Mouse (Mus musculus) midbrain, embryonic 11.5 days (tissue): ENCODE data around the gene Cox20. TPM values are rescaled to one million over a fixed set of nuclear protein-coding genes. Genes with fewer than 3 reads are reported as not detected.

ENCODE experiments used
- ATAC-seq: fragments of 200-750 bp; cut with Nextera tagmentation; 2 replicates; pipeline ENCODE4 v1.8.0; 2017; ENCODE audit warnings: moderate TSS enrichment, moderate library complexity; ENCODE audit not compliant: low FRiP score
- DNase-seq: peaks from one replicate; pipeline ENCODE4 v3.0.0; 2015; ENCODE audit warnings: low spot score; ENCODE audit errors: missing footprints
- H3K27ac ChIP-seq: fragments of 300-500 bp; sonication (generic); 2 replicates; pipeline ENCODE4 v1.5.1; 2014; ENCODE audit warnings: low read depth, low read length
- H3K27me3 ChIP-seq: fragments of 300-500 bp; sonication (generic); 2 replicates; pipeline ENCODE4 v1.6.1; 2014; ENCODE audit warnings: mild to moderate bottlenecking, low read length, moderate library complexity, mixed read lengths; ENCODE audit not compliant: control insufficient read depth, insufficient read depth
- H3K36me3 ChIP-seq: fragments of 300-500 bp; sonication (generic); 2 replicates; pipeline ENCODE4 v1.6.1; 2014; ENCODE audit warnings: mild to moderate bottlenecking, low read length, moderate library complexity, mixed read lengths; ENCODE audit not compliant: control insufficient read depth, insufficient read depth
- H3K4me1 ChIP-seq: fragments of 300-500 bp; sonication (generic); 2 replicates; pipeline ENCODE4 v1.6.1; 2014; ENCODE audit warnings: low read length; ENCODE audit not compliant: control insufficient read depth, insufficient read depth
- H3K4me2 ChIP-seq: fragments of 300-500 bp; sonication (generic); 2 replicates; pipeline ENCODE4 v1.6.1; 2014; ENCODE audit warnings: mild to moderate bottlenecking, moderate library complexity
- H3K4me3 ChIP-seq: fragments of 300-500 bp; sonication (generic); 2 replicates; pipeline ENCODE4 v1.5.1; 2014; ENCODE audit warnings: low read depth, low read length
- H3K9ac ChIP-seq: fragments of 300-500 bp; sonication (generic); 2 replicates; pipeline ENCODE4 v1.6.1; 2014; ENCODE audit warnings: low read length
- H3K9me3 ChIP-seq: fragments of 300-500 bp; sonication (generic); 2 replicates; pipeline ENCODE4 v1.6.1; 2016; ENCODE audit warnings: low read length; ENCODE audit not compliant: control insufficient read depth
- WGBS: fragments of 180-500 bp; shearing (Covaris S2); extraction: QIAGEN DNeasy Blood & Tissue Kit; methylation state at CpG from one replicate; pipeline ENCODE4 v1.1.7; 2014; 5-methylcytosine and 5-hydroxymethylcytosine counted together
- polyA plus RNA-seq: library from polyadenylated mRNA; unstranded; fragments of >200 nt; fragmentation: Nextera tagmentation; extraction: Ambion mirVana; gene quantifications from 2 replicates; pipeline ENCODE4 v1.2.1, GENCODE M21; 2014

The Cox20 gene
- polyA plus RNA-seq, 1 experiment from 2014 or later, result 123 TPM

DNA sequence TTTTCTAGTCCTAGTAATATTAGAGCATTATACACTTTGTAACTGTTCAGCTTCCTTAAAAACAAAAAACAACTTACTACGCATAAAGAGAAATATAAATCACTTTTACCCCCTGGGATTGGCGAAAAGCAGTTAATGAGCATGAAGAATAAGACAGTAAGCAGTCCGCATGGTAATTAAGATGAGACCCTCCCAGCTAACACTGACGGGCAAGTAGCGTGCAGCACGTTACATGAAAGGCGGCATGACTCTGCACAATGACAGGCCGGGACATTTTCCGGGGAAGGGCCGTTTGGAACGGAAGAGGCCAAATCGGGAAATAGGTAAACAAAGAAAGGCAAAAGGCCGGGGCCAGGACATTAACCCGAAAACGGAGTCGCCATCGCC lies 935 bp upstream of the Cox20 start:
- no peaks in the 10 kb centered on the region for H3K27me3 ChIP-seq
- ATAC-seq (peak; percentile 74), DNase-seq (peak; percentile 99)
- peak overlapping the region; percentile 87 for H3K4me2 ChIP-seq
- peaks cover 18% of the 10 kb centered on the region for H3K4me1 ChIP-seq
- peak overlapping the region; percentile 98 for H3K9ac ChIP-seq
- whole genome bisulfite sequencing, result under 1% methylated on average over 17 of the region's 17 CpGs
- H3K4me3 ChIP-seq, result peak overlapping the region; percentile 49
- H3K27ac ChIP-seq, result peak overlapping the region; percentile 100
- no peaks in the 10 kb centered on the region for H3K9me3 ChIP-seq
- H3K36me3 ChIP-seq, result peaks cover 9% of the 10 kb centered on the region; the same call in 1 of the 2 replicates

DNA sequence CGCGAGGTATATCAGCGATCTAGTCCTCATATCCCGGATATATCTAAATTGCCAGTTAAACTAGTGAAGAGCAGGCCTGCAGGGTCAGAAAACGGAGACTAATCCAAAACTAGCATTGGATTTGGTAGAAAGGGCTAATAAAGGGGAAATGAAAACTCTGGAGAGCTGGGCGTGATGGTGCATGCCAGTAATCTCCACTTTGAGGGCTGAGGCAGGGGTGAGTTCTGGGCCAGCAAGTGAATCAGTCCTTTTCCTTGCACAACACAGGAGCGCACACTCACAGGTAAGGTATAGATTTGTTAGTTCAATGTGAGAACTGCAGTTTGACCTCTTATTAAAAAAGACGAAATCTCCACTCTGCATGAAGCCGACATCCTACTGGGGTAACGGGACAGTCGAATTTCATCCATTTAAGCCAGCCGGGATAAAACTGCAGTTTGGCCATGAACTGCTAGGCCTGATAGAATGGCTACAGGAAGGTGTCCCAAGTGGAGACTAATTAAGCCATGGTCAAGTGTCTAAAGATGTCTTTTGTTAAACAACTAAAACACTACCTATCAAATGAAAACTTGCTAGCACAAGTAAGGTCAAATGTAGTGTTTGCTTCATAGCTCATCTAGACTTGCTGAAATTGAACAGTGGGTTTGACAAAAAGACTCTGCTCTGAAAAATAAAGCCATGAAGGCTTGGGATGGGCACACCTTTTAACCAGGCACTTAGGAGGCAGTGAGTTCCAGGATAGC lies 536 bp downstream of the Cox20 start:
- no peak for DNase-seq
- peak overlapping the region; percentile 100 for H3K27ac ChIP-seq
- H3K4me3 ChIP-seq, result peak overlapping the region; percentile 49
- 4% methylated on average over 12 of the region's 12 CpGs for WGBS
- peaks cover 15% of the 10 kb centered on the region; the same call in 1 of the 2 replicates for H3K36me3 ChIP-seq
- ATAC-seq, result peak; percentile 26
- H3K4me2 ChIP-seq, result peak overlapping the region; percentile 87
- H3K27me3 ChIP-seq, result no peaks in the 10 kb centered on the region
- peaks cover 18% of the 10 kb centered on the region for H3K4me1 ChIP-seq
- H3K9me3 ChIP-seq, result no peaks in the 10 kb centered on the region
- H3K9ac ChIP-seq, result peak overlapping the region; percentile 98

DNA sequence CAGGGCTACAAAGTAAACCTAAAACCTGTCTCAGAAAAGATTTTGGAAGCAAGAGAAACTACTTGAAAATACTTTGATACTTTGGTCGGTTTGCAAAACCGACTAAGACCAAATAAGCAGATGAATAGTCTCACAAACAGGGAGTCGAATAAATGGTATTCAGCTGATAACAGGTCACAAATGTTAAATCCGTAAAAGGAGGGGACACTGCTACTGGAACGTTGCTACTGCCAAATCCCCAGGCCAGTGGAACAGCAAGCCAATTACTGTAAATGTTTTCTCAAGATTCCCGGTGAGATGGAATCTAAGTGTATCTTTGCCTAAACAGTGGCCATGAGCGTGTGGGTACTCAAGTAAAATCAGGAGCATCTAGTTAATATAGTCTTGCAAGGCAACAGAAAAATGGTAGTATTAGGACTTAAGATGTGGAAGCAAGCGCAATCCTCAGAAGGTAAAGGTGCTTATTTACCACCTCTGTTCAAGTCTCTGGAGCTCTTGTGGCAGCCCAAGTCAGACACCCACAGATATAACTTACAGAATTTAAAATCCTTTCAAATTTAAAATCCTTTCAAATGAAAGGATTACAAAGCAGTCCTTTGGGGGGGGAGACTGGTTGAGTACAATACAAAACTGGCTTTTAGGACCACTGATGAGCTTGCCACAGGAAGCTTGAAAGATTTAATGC lies 1.2 kb downstream of the Cox20 start:
- Histone ChIP-seq H3K9me3 (no peaks in the 10 kb centered on the region), H3K4me3 (peak overlapping the region; percentile 49), H3K36me3 (peaks cover 15% of the 10 kb centered on the region; the same call in 1 of the 2 replicates), H3K27ac (peak overlapping the region; percentile 100), H3K4me1 (peaks cover 18% of the 10 kb centered on the region), H3K9ac (peak overlapping the region; percentile 98), H3K4me2 (peak overlapping the region; percentile 87), H3K27me3 (no peaks in the 10 kb centered on the region)
- ATAC-seq, result no peak
- DNase-seq, result no peak
- 29% methylated on average over 8 of the region's 8 CpGs for WGBS

DNA sequence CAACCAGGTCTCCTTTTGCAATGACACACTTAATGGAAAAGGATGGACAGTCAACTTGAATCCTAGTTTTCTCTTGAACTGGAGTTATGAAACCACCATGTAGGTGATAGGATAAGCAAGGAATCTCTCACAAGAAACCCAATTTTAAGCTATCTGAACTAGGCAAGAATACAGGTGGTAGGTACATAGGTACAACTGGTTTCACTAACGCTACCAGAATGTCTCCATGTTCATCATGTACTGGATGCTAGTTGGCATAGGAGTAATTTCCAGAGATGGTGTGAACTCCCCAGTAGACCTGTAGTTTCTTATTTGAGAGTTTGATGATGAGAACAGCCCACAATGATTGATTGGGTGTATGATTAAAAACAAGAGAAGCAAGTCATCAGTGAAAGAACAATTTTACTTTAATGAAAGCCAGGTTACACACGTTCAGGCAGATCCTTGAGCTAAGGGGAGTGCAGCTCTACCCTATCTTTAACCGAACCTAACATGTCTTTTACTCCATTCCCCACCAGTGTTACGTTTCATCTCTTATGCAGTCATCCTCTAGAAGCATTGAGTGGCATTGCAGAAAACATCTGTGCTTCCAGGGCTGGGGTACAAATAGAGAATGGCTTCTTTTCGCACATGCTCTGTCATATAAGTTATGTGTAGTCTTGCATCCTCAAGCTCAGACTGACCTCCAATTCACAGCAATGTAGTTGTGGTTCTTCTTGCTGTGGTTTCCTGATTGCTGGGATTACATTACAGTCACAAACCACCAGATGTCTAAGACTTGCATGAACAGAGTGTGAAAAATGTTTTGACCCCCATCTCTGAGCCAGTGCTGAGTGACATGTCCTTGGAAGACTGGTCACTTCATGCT lies 2.0 kb downstream of the Cox20 start:
- Histone ChIP-seq H3K27me3 (no peaks in the 10 kb centered on the region), H3K9ac (peak overlapping the region; percentile 98; the same call in 1 of the 2 replicates), H3K36me3 (peaks cover 15% of the 10 kb centered on the region; the same call in 1 of the 2 replicates), H3K9me3 (no peaks in the 10 kb centered on the region), H3K4me3 (peak overlapping the region; percentile 49), H3K4me1 (peaks cover 18% of the 10 kb centered on the region), H3K4me2 (peak overlapping the region; percentile 87), H3K27ac (0 out of 2 replicates have a peak overlapping the region, but pooled peaks have one; percentile 12)
- no peak for DNase-seq
- ATAC-seq, result no peak
- 57% methylated on average over 5 of the region's 5 CpGs for WGBS

DNA sequence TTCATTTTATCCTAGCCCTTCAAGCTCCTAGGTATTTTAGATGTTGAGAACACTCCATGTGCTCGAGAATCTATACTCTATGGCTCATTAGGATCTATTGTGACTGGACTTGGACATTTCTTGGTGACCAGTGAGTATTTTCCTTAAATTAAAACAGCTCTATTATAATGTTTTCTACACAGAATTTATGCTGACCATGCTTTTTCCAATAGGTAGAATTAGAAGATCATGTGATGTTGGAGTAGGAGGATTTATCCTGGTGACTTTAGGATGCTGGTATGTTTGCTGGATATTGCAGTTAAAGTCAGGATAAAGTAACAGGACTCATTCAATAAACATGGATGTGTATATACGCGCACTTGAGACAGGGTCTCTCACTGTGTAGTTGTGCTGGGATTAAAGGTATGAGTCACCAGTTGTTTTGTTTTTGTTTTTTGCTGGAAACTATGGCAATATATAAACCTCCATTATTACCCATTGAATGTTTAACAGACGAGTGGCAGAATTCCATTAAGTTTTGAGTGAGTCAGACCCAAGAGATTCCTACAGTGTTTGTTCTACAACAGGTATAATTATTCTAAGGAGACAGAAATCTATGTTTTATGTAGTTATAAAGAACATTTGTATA lies 2.9 kb downstream of the Cox20 start:
- peaks cover 15% of the 10 kb centered on the region; the same call in 1 of the 2 replicates for H3K36me3 ChIP-seq
- ATAC-seq, result no peak
- H3K4me3 ChIP-seq, result no peak overlapping the region
- no peak for DNase-seq
- peak overlapping the region; percentile 6; the same call in 1 of the 2 replicates for H3K4me2 ChIP-seq
- WGBS, result 76% methylated on average over 4 of the region's 4 CpGs
- H3K9me3 ChIP-seq, result no peaks in the 10 kb centered on the region
- no peak overlapping the region; the same call in 1 of the 2 replicates for H3K9ac ChIP-seq
- H3K27ac ChIP-seq, result no peak overlapping the region
- H3K27me3 ChIP-seq, result no peaks in the 10 kb centered on the region
- H3K4me1 ChIP-seq, result peaks cover 18% of the 10 kb centered on the region

DNA sequence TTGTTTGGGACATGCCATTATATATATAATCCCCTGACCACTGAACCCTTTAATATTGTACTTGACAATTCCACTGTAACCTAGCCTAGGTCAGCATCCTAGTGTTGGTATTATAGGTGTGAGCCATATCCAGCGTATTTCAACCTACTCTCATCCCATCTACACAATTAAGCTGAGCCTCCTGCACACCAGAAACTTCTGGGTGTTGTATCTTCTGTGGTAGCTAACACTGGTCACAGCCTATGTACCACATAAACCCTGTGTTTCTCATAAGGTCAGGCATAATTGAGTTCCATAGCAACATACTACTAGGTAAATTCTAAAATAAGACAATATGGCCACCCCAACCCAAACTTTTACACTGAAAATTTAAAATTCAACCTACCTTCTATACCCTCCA lies 4.3 kb downstream of the Cox20 start:
- Histone ChIP-seq H3K27me3 (no peaks in the 10 kb centered on the region), H3K9me3 (no peaks in the 10 kb centered on the region), H3K4me2 (no peak overlapping the region), H3K4me1 (peaks cover 14% of the 10 kb centered on the region), H3K4me3 (no peak overlapping the region), H3K27ac (no peak overlapping the region), H3K36me3 (peaks cover 15% of the 10 kb centered on the region; the same call in 1 of the 2 replicates), H3K9ac (no peak overlapping the region)
- 75% methylated on average over 1 of the region's 1 CpGs for WGBS
- no peak for ATAC-seq
- no peak for DNase-seq

DNA sequence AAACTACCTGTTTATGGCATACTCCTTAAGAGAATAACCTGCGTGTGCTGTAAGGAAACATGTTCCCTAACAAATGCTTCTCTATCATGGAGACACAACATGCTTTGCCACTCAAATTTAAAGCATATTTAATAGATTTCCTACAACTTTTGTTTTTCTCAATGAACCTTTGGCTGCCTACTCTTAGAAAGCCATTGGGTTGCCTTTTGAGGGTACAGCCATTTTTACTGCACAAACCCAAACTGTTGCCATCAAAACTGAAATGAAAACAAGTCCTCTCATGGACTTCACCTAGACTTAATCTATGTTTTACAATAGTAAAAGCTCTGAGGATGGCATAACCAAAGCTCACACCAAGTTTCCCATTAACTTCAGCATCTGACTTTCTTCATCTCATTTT lies 5.6 kb downstream of the Cox20 start:
- Histone ChIP-seq H3K27me3 (no peaks in the 10 kb centered on the region), H3K4me1 (peaks cover 14% of the 10 kb centered on the region), H3K36me3 (peaks cover 15% of the 10 kb centered on the region; the same call in 1 of the 2 replicates), H3K9ac (no peak overlapping the region), H3K9me3 (no peaks in the 10 kb centered on the region), H3K4me2 (no peak overlapping the region), H3K27ac (no peak overlapping the region), H3K4me3 (no peak overlapping the region)
- DNase-seq, result no peak
- WGBS, result 91% methylated on average over 1 of the region's 1 CpGs
- ATAC-seq, result no peak

DNA sequence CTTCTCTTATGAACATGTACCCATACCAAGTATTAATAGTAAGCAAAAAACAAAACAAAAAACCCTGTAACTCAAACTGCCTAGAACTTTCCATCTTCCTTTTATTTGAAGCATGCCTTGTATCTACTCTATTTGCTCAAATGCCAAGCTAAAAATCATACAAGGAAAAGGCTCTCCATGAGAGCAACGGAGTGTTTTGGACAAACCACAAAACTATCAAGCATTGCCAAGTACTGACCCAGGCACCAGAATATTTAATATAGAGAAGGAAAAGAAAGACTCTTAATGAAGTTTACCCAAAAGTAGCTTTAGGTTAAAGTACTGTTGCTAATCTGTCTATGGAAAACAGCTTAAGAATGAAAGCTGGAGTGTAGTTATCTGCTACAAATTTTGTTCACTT lies 7.4 kb downstream of the Cox20 start:
- H3K4me3 ChIP-seq, result no peak overlapping the region
- H3K4me1 ChIP-seq, result peaks cover under 1% of the 10 kb centered on the region; the same call in 1 of the 2 replicates
- no peak overlapping the region for H3K27ac ChIP-seq
- WGBS, result 97% methylated on average over 1 of the region's 1 CpGs
- H3K36me3 ChIP-seq, result peaks cover 24% of the 10 kb centered on the region
- peak; percentile 88 for DNase-seq
- ATAC-seq, result no peak
- no peak overlapping the region for H3K9ac ChIP-seq
- H3K27me3 ChIP-seq, result no peaks in the 10 kb centered on the region
- H3K4me2 ChIP-seq, result no peak overlapping the region
- no peaks in the 10 kb centered on the region for H3K9me3 ChIP-seq
